Mouse (Mus musculus): Measurements from ENCODE around the gene Stk16.

DNA sequence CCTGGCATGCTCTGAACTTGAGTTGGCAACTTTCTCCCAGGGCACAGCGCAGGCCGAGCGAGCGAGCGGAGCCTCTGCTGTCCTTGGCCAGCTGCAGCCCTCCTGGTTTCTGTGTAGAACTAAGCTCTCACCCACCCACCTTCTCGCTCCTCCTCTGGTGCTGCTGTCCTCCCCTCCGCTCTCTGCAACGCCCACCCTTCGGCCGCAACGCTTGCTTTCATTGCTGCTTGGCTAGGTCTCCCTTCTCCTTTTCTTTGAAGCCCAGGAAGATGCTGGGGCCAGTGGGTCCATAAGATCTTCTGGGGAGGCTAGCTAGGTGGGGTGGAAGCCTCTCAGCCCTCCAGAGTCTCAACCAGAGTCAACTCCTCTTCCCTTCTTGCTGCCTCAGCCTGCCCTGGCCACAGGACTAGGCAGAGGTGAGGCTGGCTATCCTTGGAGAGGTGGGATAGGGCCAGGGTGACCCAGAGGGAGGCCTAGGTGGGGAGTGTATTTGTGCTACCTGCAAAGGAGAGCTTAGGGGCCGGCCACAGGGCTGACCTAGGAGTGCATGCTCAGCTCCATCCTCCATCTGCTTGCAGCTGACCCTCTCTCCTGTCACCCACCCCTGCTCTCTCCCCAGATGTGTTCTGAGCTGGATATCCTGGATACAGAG is 33.7 kb downstream of the Stk16 start:
- TF ChIP-seq CTCF (IDR thresholded peaks at IDR 0.05; ENCODE audit: insufficient read depth, low read depth, low read length) = no peak
- no peak for TF ChIP-seq POLR2A (IDR thresholded peaks at IDR 0.05; ENCODE audit: insufficient read depth, low read depth, low read length)
